10 mouse cellular contexts compared by ENCODE assay signal in genomic region chr1:62722526-62722925, GRCm38 (mm10). TPM values are rescaled to one million over a fixed set of nuclear protein-coding genes. Genes with fewer than 3 reads are reported as not detected.
DNase-seq lines count a peak whose midpoint lies in the region; ATAC-seq and TF ChIP-seq lines count a peak whose summit lies in the region.
"Had no signal": no experiment of that assay in that cellular context is flagged by ENCODE, and none has a peak within 500 bp of the region (broad histone marks: within the 10 kb centered on the region; RNA-seq: fewer than 3 reads in every experiment).

No protein-coding gene starts in this region.

- no peaks in the 10 kb centered on the region for H3K9me3 ChIP-seq in lung, postnatal 0 days (ENCODE audit: low read length)
- H3K9me3 ChIP-seq in heart, embryonic 10.5 days, result no peaks in the 10 kb centered on the region
- H3K9me3 ChIP-seq: embryonic facial prominence, embryonic 15.5 days; lung, embryonic 15.5 days had no signal

- no peak for TF ChIP-seq EP300 in lung, postnatal 0 days (IDR thresholded peaks at IDR 0.05)

- H3K4me2 ChIP-seq in lung, postnatal 0 days (replicated peaks; ENCODE audit: low read depth, low read length), result no peak overlapping the region
- H3K4me2 ChIP-seq: embryonic facial prominence, embryonic 15.5 days; lung, embryonic 15.5 days had no signal

- TF ChIP-seq CTCF in lung, postnatal 0 days (IDR thresholded peaks at IDR 0.05), result peak; percentile 77

- no peak for ATAC-seq in lung, postnatal 0 days

- no peaks in the 10 kb centered on the region for H3K27me3 ChIP-seq in lung, postnatal 0 days (replicated peaks; ENCODE audit: insufficient read depth, low read length)
- H3K27me3 ChIP-seq in heart, embryonic 10.5 days (ENCODE audit: insufficient read depth, poor library complexity, severe bottlenecking), result no peaks in the 10 kb centered on the region
- H3K27me3 ChIP-seq: embryonic facial prominence, embryonic 15.5 days; lung, embryonic 15.5 days had no signal

- H3K9ac ChIP-seq in lung, postnatal 0 days (replicated peaks; ENCODE audit: low read depth), result no peak overlapping the region
- H3K9ac ChIP-seq: embryonic facial prominence, embryonic 15.5 days; lung, embryonic 15.5 days had no signal

- H3K4me1 ChIP-seq in lung, postnatal 0 days (ENCODE audit: insufficient read depth, low read depth, low read length), result no peaks in the 10 kb centered on the region
- H3K4me1 ChIP-seq in heart, embryonic 10.5 days, result peaks cover 47% of the 10 kb centered on the region

- peak; percentile 47 for DNase-seq in adrenal gland, postnatal 14 days
- DNase-seq in adrenal gland, adult 8-10 months, result no peak
- DNase-seq in lung, postnatal 0 days (ENCODE audit: low spot score), result no peak
- no peak for DNase-seq in lung, postnatal 14 days
- DNase-seq in c-Kit-positive CD71-positive TER-119-negative erythroid progenitor cells, embryonic 14.5 days (ENCODE audit: low read depth), result peak; percentile 31
- peak; percentile 42 for DNase-seq in testis, postnatal 14 days (ENCODE audit: low spot score)
- no peak for DNase-seq in layer of hippocampus, adult 18-20 months (ENCODE audit: low spot score in 2 of 2)
- no peak for DNase-seq in heart, embryonic 10.5 days (ENCODE audit: low spot score)

- H3K36me3 ChIP-seq in lung, postnatal 0 days (ENCODE audit: insufficient read depth, low read length), result 0 out of 2 replicates have a peak, but pooled peaks cover 4% of the 10 kb centered on the region
- peaks cover 5% of the 10 kb centered on the region; the same call in 1 of the 2 replicates for H3K36me3 ChIP-seq in heart, embryonic 10.5 days
- H3K36me3 ChIP-seq: lung, embryonic 15.5 days had no signal

- 75% methylated on average over 8 of the region's 8 CpGs for WGBS in lung, postnatal 0 days
- WGBS in heart, embryonic 10.5 days, result 69% methylated on average over 8 of the region's 8 CpGs

- no peak overlapping the region for H3K4me3 ChIP-seq in lung, postnatal 0 days (ENCODE audit: low read depth, low read length)
- no peak overlapping the region for H3K4me3 ChIP-seq in heart, embryonic 10.5 days
- H3K4me3 ChIP-seq: embryonic facial prominence, embryonic 15.5 days; lung, embryonic 15.5 days had no signal

- no peak overlapping the region for H3K27ac ChIP-seq in lung, postnatal 0 days (ENCODE audit: low read length)
- no peak overlapping the region for H3K27ac ChIP-seq in heart, embryonic 10.5 days
- H3K27ac ChIP-seq: embryonic facial prominence, embryonic 15.5 days; lung, embryonic 15.5 days had no signal

RNA-seq across cellular contexts. Expression of gene Nrp2, which starts 19.4 kb away (rescaled TPM):
- total RNA-seq in adrenal gland, postnatal 14 days (2021), result 43.7 and 46.6 TPM in 2 replicates
- 10 to 100 TPM; 38.0 to 54.0 (median 45.8) TPM for total RNA-seq in adrenal gland, adult 8-10 months (2022)
- 14.0 and 17.5 TPM in 2 replicates for polyA plus RNA-seq in lung, postnatal 0 days (2015; fragmentation: Nextera tagmentation; extraction: Ambion mirVana)
- total RNA-seq in layer of hippocampus, adult 18-20 months (2021), result 10 to 100 TPM; 54.1 to 56.3 TPM
- 7.0 and 18.0 TPM in 2 replicates for polyA plus RNA-seq in heart, embryonic 10.5 days (2016; fragmentation: Nextera tagmentation; extraction: Ambion mirVana)

Comparison
In these comparisons a context has a peak if more than half of its experiments do, and no peak if none do; other contexts are left out.
1. DNase-seq: peak in adrenal gland, postnatal 14 days (single experiment), c-Kit-positive CD71-positive TER-119-negative erythroid progenitor cells, embryonic 14.5 days (single experiment) and testis, postnatal 14 days (single experiment); none in adrenal gland, adult 8-10 months (single experiment), lung, postnatal 0 days (single experiment), lung, postnatal 14 days (single experiment), layer of hippocampus, adult 18-20 months (0 of 2) and heart, embryonic 10.5 days (single experiment).